Mouse (Mus musculus) mouse trophoblast stem cell (cell line): ENCODE data around the gene Stt3b.

Experiments used
- in situ Hi-C, 2 experiments: fragments of 300-500 bp; cut with MseI, MboI; formaldehyde crosslinking; loops; 2 replicates in 1 of 2; 3 replicates in 1 of 2; pipeline ENCODE4 v1.15.1; 2025

Stt3b gene

GRCm38 (mm10) chr9:115271556-115271955 is 38.7 kb downstream of the Stt3b start:
- in situ Hi-C loops, result no loop called here

- in situ Hi-C loops, result no loop called here
Observed at GRCm38 (mm10) chr9:115261896-115262295, 48.3 kb downstream of the Stt3b start.

GRCm38 (mm10) chr9:115261456-115261855 is 48.8 kb downstream of the Stt3b start:
- in situ Hi-C loops, result no loop called here

- in situ Hi-C loops, result no loop called here
Observed at GRCm38 (mm10) chr9:115260464-115260863, 49.8 kb downstream of the Stt3b start.

GRCm38 (mm10) chr9:115259866-115260265 is 50.4 kb downstream of the Stt3b start:
- in situ Hi-C loops, result no loop called here

GRCm38 (mm10) chr9:115257733-115258286 is 52.4 kb downstream of the Stt3b start:
- in situ Hi-C loops, result no loop called here

GRCm38 (mm10) chr9:115249145-115249544 is 61.1 kb downstream of the Stt3b start:
- in situ Hi-C loops, result no loop called here

- in situ Hi-C loops, result no loop called here
Observed at GRCm38 (mm10) chr9:115245092-115245491, 65.1 kb downstream of the Stt3b start.

- in situ Hi-C loops, result no loop called here
Observed at GRCm38 (mm10) chr9:115243630-115244029, 66.6 kb downstream of the Stt3b start.

GRCm38 (mm10) chr9:115239861-115240260 is 70.4 kb downstream of the Stt3b start:
- in situ Hi-C loops, result no loop called here

- in situ Hi-C loops, result no loop called here
Observed at GRCm38 (mm10) chr9:115237943-115238342, 72.3 kb downstream of the Stt3b start.

- in situ Hi-C loops, result no loop called here
Observed at GRCm38 (mm10) chr9:115236352-115236841, 73.8 kb downstream of the Stt3b start.

- in situ Hi-C loops, result no loop called here
Observed at GRCm38 (mm10) chr9:115234561-115234960, 75.7 kb downstream of the Stt3b start.

- in situ Hi-C loops, result no loop called here
Observed at GRCm38 (mm10) chr9:115233721-115234120, 76.5 kb downstream of the Stt3b start.

GRCm38 (mm10) chr9:115231476-115231875 is 78.7 kb downstream of the Stt3b start:
- in situ Hi-C loops, result no loop called here

- in situ Hi-C loops, result no loop called here
Observed at GRCm38 (mm10) chr9:115230141-115230540, 80.1 kb downstream of the Stt3b start.

- in situ Hi-C loops, result no loop called here
Observed at GRCm38 (mm10) chr9:115229676-115230075, 80.5 kb downstream of the Stt3b start.

- in situ Hi-C loops, result no loop called here
Observed at GRCm38 (mm10) chr9:115229145-115229544, 81.1 kb downstream of the Stt3b start.

GRCm38 (mm10) chr9:115224744-115225354 is 85.4 kb downstream of the Stt3b start:
- in situ Hi-C loops, result no loop called here

GRCm38 (mm10) chr9:115221265-115221664 is 89.0 kb downstream of the Stt3b start:
- in situ Hi-C loops, result no loop called here

GRCm38 (mm10) chr9:115220466-115220865 is 89.8 kb downstream of the Stt3b start:
- in situ Hi-C loops, result no loop called here

- in situ Hi-C loops, result no loop called here
Observed at GRCm38 (mm10) chr9:115217984-115218383, 92.2 kb downstream of the Stt3b start.
